Mouse (Mus musculus): ENCODE data around the gene Gm20594.
A peak's percentile ranks its signal among the peaks of the same experiment; 100 is the strongest.

The Gm20594 gene

GRCm38 (mm10) chr6:79817616-79818015, at the start of gene Gm20594:
Gm20594 (plus strand) TSS chr6:79817916.
- no peak for DNase-seq (ENCODE audit: low spot score)

- peak; percentile 18 for DNase-seq (ENCODE audit: low spot score)
Observed at GRCm38 (mm10) chr6:79818114-79818513, 398 bp downstream of the Gm20594 start.

- no peak for DNase-seq (ENCODE audit: low spot score)
Observed at GRCm38 (mm10) chr6:79833845-79834244, 16.1 kb downstream of the Gm20594 start.

GRCm38 (mm10) chr6:79846829-79847228, 29.1 kb downstream of the Gm20594 start:
- DNase-seq (ENCODE audit: low spot score) = no peak

All from MN1 (cell line).